Mouse (Mus musculus) left cerebral cortex, postnatal 10 days (tissue): ENCODE measurements around the gene Olfr803. TPM values are rescaled to one million over a fixed set of nuclear protein-coding genes. Genes with fewer than 3 reads are reported as not detected.

Experiments
- DNase-seq, 2 experiments: peaks; one replicate each; pipeline ENCODE4 v3.0.0; 2021 to 2022; ENCODE audit warnings: low spot score in 2 of 2, mixed read lengths in 1 of 2; ENCODE audit errors: extremely low spot score in 1 of 2
- intact Hi-C: fragments of 180-260 bp; cut with DNase I; formaldehyde crosslinking; loops from one replicate; pipeline ENCODE4 v1.15.1; 2025
- microRNA-seq: library from miRNA; unstranded; fragments of <30 nt; microRNA quantifications from one replicate; pipeline ENCODE4 v1.2.0, GENCODE M21; 2022
- total RNA-seq, 2 experiments: library from RNA; stranded (reverse); gene quantifications; 2 replicates each; pipeline ENCODE4 v1.2.3; 2021

Olfr803 gene
- total RNA-seq: not detected

- intact Hi-C loops: no loop called here
- DNase-seq: no peak
Observed at GRCm38 (mm10) chr10:129694186-129694585, at the start of gene Olfr803. Gene Olfr803, minus strand, starts transcription at chr10:129694286.

- intact Hi-C loops: no loop called here
Observed at GRCm38 (mm10) chr10:129741821-129742220, 47.7 kb upstream of the Olfr803 start, which contains the start of gene Olfr806. Gene Olfr806, minus strand, starts transcription at chr10:129741921.

GRCm38 (mm10) chr10:129729275-129729674 is 35.2 kb upstream of the Olfr803 start, which contains the start of gene Olfr805:
Gene Olfr805, minus strand, starts transcription at chr10:129729375.
- intact Hi-C loops: no loop called here
- DNase-seq: no peak

More at GRCm38 (mm10) chr10:129741821-129742220, 47.7 kb upstream of the Olfr803 start, which contains the start of gene Olfr806:
- no peak for DNase-seq

- no peak for DNase-seq
- intact Hi-C loops: no loop called here
Observed at GRCm38 (mm10) chr10:129702910-129703309, 8.8 kb upstream of the Olfr803 start, which contains the start of gene Olfr804. Gene Olfr804, plus strand, starts transcription at chr10:129703210.

- intact Hi-C loops: no loop called here
- DNase-seq: no peak
Observed at GRCm38 (mm10) chr10:129688069-129688468, 6.0 kb downstream of the Olfr803 start, which contains the start of gene Olfr802. Gene Olfr802, minus strand, starts transcription at chr10:129688169.

GRCm38 (mm10) chr10:129673765-129674164 is 20.3 kb downstream of the Olfr803 start, which contains the start of gene Olfr801:
Gene Olfr801, minus strand, starts transcription at chr10:129673865.
- intact Hi-C loops: no loop called here
- no peak for DNase-seq

- DNase-seq: no peak
- intact Hi-C loops: no loop called here
Observed at GRCm38 (mm10) chr10:129657394-129657793, 36.7 kb downstream of the Olfr803 start, which contains the start of gene Olfr800. Gene Olfr800, plus strand, starts transcription at chr10:129657694.

- intact Hi-C loops: no loop called here
- no peak for DNase-seq
Observed at GRCm38 (mm10) chr10:129651763-129652162, 42.3 kb downstream of the Olfr803 start.

Small RNA genes within 50 kb of the gene (microRNA-seq; reads per million reads assigned to microRNA genes)
- not detected for gene Gm24485

Other genes starting within 250 kb of the Olfr803 start
- gene Olfr787, start 232.4 kb downstream of the Olfr803 start, total RNA-seq: not detected
- not detected for gene Olfr788, start 223.3 kb downstream of the Olfr803 start, total RNA-seq
- gene Olfr789, start 209.5 kb downstream of the Olfr803 start, total RNA-seq: not detected
- not detected for gene Olfr790, start 195.8 kb downstream of the Olfr803 start, total RNA-seq
- not detected for gene Olfr791, start 172.5 kb downstream of the Olfr803 start, total RNA-seq
- not detected for gene Olfr792, start 155.1 kb downstream of the Olfr803 start, total RNA-seq
- gene Olfr794, start 126.6 kb downstream of the Olfr803 start, total RNA-seq: not detected
- gene Olfr796, start 81.7 kb downstream of the Olfr803 start, total RNA-seq: not detected
- gene Olfr798, start 66.4 kb downstream of the Olfr803 start, total RNA-seq: not detected
- not detected for gene Olfr799, start 56.8 kb downstream of the Olfr803 start, total RNA-seq
- gene Olfr800, start 36.6 kb downstream of the Olfr803 start, total RNA-seq: not detected
- gene Olfr801, start 20.4 kb downstream of the Olfr803 start, total RNA-seq: not detected
- gene Olfr802, start 6.1 kb downstream of the Olfr803 start, total RNA-seq: under 1 TPM in 1 of 2 experiments, not detected in 1; 0.13 TPM
- gene Olfr804, start 8.9 kb upstream of the Olfr803 start, total RNA-seq: not detected
- not detected for gene Olfr805, start 35.1 kb upstream of the Olfr803 start, total RNA-seq
- gene Olfr806, start 47.6 kb upstream of the Olfr803 start, total RNA-seq: not detected
- not detected for gene Olfr807, start 63.5 kb upstream of the Olfr803 start, total RNA-seq
- not detected for gene Olfr808, start 71.2 kb upstream of the Olfr803 start, total RNA-seq
- gene Olfr809, start 80.4 kb upstream of the Olfr803 start, total RNA-seq: not detected
- gene Olfr810, start 100.6 kb upstream of the Olfr803 start, total RNA-seq: not detected
- not detected for gene Olfr811, start 110.1 kb upstream of the Olfr803 start, total RNA-seq
- not detected for gene Olfr812, start 151.8 kb upstream of the Olfr803 start, total RNA-seq
- not detected for gene Olfr813, start 161.1 kb upstream of the Olfr803 start, total RNA-seq
- gene Olfr814, start 185.6 kb upstream of the Olfr803 start, total RNA-seq: not detected
- not detected for gene Olfr815, start 211.6 kb upstream of the Olfr803 start, total RNA-seq
- not detected for gene Olfr816, start 221.3 kb upstream of the Olfr803 start, total RNA-seq